Mouse (Mus musculus): Measurements from ENCODE around the gene Stac2. TPM values are rescaled to one million over a fixed set of nuclear protein-coding genes. Genes with fewer than 3 reads are reported as not detected.

The Stac2 gene
- polyA plus RNA-seq, 1 experiment, result 1.5 TPM

GRCm38 (mm10) chr11:98026570-98027296 lies 26.5 kb downstream of the Stac2 start, which contains the start of gene Rpl19:
Rpl19 (plus strand) TSS chr11:98026710.
- peaks cover 13% of the 10 kb centered on the region for H3K27me3 ChIP-seq (replicated peaks)
- H3K4me1 ChIP-seq, result peaks cover 35% of the 10 kb centered on the region
- TF ChIP-seq GATA1 (IDR thresholded peaks at IDR 0.05; ENCODE audit: borderline replicate concordance, low read length), result no peak
- peaks cover 35% of the 10 kb centered on the region for H3K36me3 ChIP-seq (replicated peaks; ENCODE audit: low read length)
- H3K9me3 ChIP-seq, result no peaks in the 10 kb centered on the region
- peak within 1 kb of the TSS; percentile 97 for H3K4me3 ChIP-seq (replicated peaks)

GRCm38 (mm10) chr11:98026248-98026569 lies 27.1 kb downstream of the Stac2 start:
- Histone ChIP-seq H3K4me1 (peaks cover 41% of the 10 kb centered on the region), H3K9me3 (no peaks in the 10 kb centered on the region), H3K36me3 (replicated peaks; ENCODE audit: low read length) (peaks cover 32% of the 10 kb centered on the region), H3K4me3 (replicated peaks) (peak overlapping the region; percentile 97), H3K27me3 (replicated peaks) (peaks cover 18% of the 10 kb centered on the region)
- no peak; the same call in 2 of the 3 replicates for TF ChIP-seq GATA1 (IDR thresholded peaks at IDR 0.05; ENCODE audit: borderline replicate concordance, low read length)
- no peak for TF ChIP-seq FLI1 (IDR thresholded peaks at IDR 0.05; ENCODE audit: low read length)

GRCm38 (mm10) chr11:98024516-98024915 lies 28.7 kb downstream of the Stac2 start:
- Histone ChIP-seq H3K36me3 (replicated peaks; ENCODE audit: low read length) (peaks cover 15% of the 10 kb centered on the region), H3K4me3 (replicated peaks) (no peak overlapping the region), H3K9me3 (no peaks in the 10 kb centered on the region), H3K4me1 (peaks cover 51% of the 10 kb centered on the region), H3K27me3 (replicated peaks) (peaks cover 34% of the 10 kb centered on the region)
- TF ChIP-seq GATA1 (IDR thresholded peaks at IDR 0.05; ENCODE audit: borderline replicate concordance, low read length) (no peak), FLI1 (IDR thresholded peaks at IDR 0.05; ENCODE audit: low read length) (no peak)

GRCm38 (mm10) chr11:98022555-98023371 lies 30.5 kb downstream of the Stac2 start, which contains the start of gene Cacnb1:
Cacnb1 (minus strand) TSS chr11:98023034.
- H3K4me1 ChIP-seq, result peaks cover 44% of the 10 kb centered on the region
- no peak for TF ChIP-seq FLI1 (IDR thresholded peaks at IDR 0.05; ENCODE audit: low read length)
- TF ChIP-seq GATA1 (IDR thresholded peaks at IDR 0.05; ENCODE audit: borderline replicate concordance, low read length), result no peak
- peaks cover 49% of the 10 kb centered on the region for H3K27me3 ChIP-seq (replicated peaks)

GRCm38 (mm10) chr11:98022253-98022554 lies 31.1 kb downstream of the Stac2 start:
- peaks cover 55% of the 10 kb centered on the region for H3K27me3 ChIP-seq (replicated peaks)
- peak overlapping the region; percentile 93 for H3K4me3 ChIP-seq (replicated peaks)
- no peaks in the 10 kb centered on the region for H3K9me3 ChIP-seq
- TF ChIP-seq FLI1 (IDR thresholded peaks at IDR 0.05; ENCODE audit: low read length) (no peak), GATA1 (IDR thresholded peaks at IDR 0.05; ENCODE audit: borderline replicate concordance, low read length) (no peak)
- H3K4me1 ChIP-seq, result peaks cover 44% of the 10 kb centered on the region
- no peaks in the 10 kb centered on the region for H3K36me3 ChIP-seq (replicated peaks; ENCODE audit: low read length)

More at GRCm38 (mm10) chr11:98022555-98023371, 30.5 kb downstream of the Stac2 start, which contains the start of gene Cacnb1:
- Histone ChIP-seq H3K9me3 (no peaks in the 10 kb centered on the region), H3K36me3 (replicated peaks; ENCODE audit: low read length) (no peaks in the 10 kb centered on the region), H3K4me3 (replicated peaks) (peak within 1 kb of the TSS; percentile 93)

GRCm38 (mm10) chr11:98021565-98022252 lies 31.6 kb downstream of the Stac2 start:
- H3K27me3 ChIP-seq (replicated peaks), result peaks cover 60% of the 10 kb centered on the region
- peak overlapping the region; percentile 93 for H3K4me3 ChIP-seq (replicated peaks)
- no peaks in the 10 kb centered on the region for H3K9me3 ChIP-seq
- TF ChIP-seq FLI1 (IDR thresholded peaks at IDR 0.05; ENCODE audit: low read length) (no peak), GATA1 (IDR thresholded peaks at IDR 0.05; ENCODE audit: borderline replicate concordance, low read length) (no peak)
- peaks cover 44% of the 10 kb centered on the region for H3K4me1 ChIP-seq
- no peaks in the 10 kb centered on the region for H3K36me3 ChIP-seq (replicated peaks; ENCODE audit: low read length)

- H3K4me1 ChIP-seq, result peaks cover 43% of the 10 kb centered on the region
- peaks cover 65% of the 10 kb centered on the region for H3K27me3 ChIP-seq (replicated peaks)
- H3K36me3 ChIP-seq (replicated peaks; ENCODE audit: low read length), result no peaks in the 10 kb centered on the region
- TF ChIP-seq GATA1 (IDR thresholded peaks at IDR 0.05; ENCODE audit: borderline replicate concordance, low read length), result no peak
- TF ChIP-seq FLI1 (IDR thresholded peaks at IDR 0.05; ENCODE audit: low read length), result no peak
- H3K9me3 ChIP-seq, result no peaks in the 10 kb centered on the region
- no peak overlapping the region for H3K4me3 ChIP-seq (replicated peaks)
These were observed 32.1 kb downstream of the Stac2 start for GRCm38 (mm10) chr11:98021118-98021517.

GRCm38 (mm10) chr11:98020710-98021109 lies 32.6 kb downstream of the Stac2 start:
- peaks cover 38% of the 10 kb centered on the region for H3K4me1 ChIP-seq

GRCm38 (mm10) chr11:98019883-98020610 lies 33.2 kb downstream of the Stac2 start:
- H3K27me3 ChIP-seq (replicated peaks), result peaks cover 72% of the 10 kb centered on the region

More at GRCm38 (mm10) chr11:98020710-98021109, 32.6 kb downstream of the Stac2 start:
- H3K9me3 ChIP-seq, result no peaks in the 10 kb centered on the region
- peaks cover 67% of the 10 kb centered on the region for H3K27me3 ChIP-seq (replicated peaks)
- TF ChIP-seq GATA1 (IDR thresholded peaks at IDR 0.05; ENCODE audit: borderline replicate concordance, low read length) (no peak), FLI1 (IDR thresholded peaks at IDR 0.05; ENCODE audit: low read length) (no peak)
- H3K36me3 ChIP-seq (replicated peaks; ENCODE audit: low read length), result no peaks in the 10 kb centered on the region
- no peak overlapping the region for H3K4me3 ChIP-seq (replicated peaks)

More at GRCm38 (mm10) chr11:98019883-98020610, 33.2 kb downstream of the Stac2 start:
- TF ChIP-seq GATA1 (IDR thresholded peaks at IDR 0.05; ENCODE audit: borderline replicate concordance, low read length), result no peak
- TF ChIP-seq FLI1 (IDR thresholded peaks at IDR 0.05; ENCODE audit: low read length), result no peak
- no peaks in the 10 kb centered on the region for H3K9me3 ChIP-seq
- no peak overlapping the region for H3K4me3 ChIP-seq (replicated peaks)
- peaks cover 36% of the 10 kb centered on the region for H3K4me1 ChIP-seq
- no peaks in the 10 kb centered on the region for H3K36me3 ChIP-seq (replicated peaks; ENCODE audit: low read length)
